Mouse (Mus musculus): ENCODE data around the gene Lamtor3. TPM values are rescaled to one million over a fixed set of nuclear protein-coding genes. Genes with fewer than 3 reads are reported as not detected.
A peak's percentile ranks its signal among the peaks of the same experiment; 100 is the strongest.

Lamtor3 gene
- polyA plus RNA-seq (2014; fragmentation: Nextera tagmentation; extraction: Ambion mirVana) = 114 and 117 TPM in 2 replicates

DNA sequence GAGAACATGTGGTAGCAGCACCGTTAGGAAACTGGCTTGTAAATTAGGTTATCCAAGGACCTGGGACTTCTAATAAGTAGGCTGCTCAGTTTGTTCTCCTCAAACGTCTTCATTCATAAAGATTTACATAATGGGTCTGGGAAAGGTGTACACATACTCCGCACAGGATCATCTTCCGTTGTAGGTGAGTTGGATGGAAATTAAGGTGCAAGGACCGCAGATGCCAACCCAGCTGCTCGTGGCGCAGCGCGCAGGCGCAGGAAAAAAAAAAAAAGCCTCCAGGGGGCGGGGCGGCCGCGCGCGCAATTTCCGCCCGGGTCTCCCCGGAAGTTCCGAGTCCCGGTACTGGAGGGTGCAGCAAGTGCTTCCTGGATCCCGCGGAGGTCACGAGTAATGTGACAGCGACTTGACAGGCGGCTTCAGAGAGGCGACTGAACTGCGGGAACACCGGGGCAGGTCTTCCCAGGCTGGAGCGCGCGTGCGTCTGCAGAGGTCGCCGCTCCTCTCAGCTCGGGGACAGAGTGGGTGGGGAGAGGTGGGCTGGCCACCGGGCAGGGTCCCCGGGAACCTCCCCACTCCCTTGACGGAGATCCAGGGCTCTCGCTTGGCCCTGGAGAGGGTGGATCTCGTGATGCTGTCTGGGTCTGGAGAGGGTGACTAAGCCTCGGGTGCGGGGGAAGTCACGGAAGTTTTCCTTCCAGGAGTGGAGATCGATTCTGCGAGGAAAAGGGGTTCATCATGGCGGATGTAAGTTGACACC is at the start of gene Lamtor3:
TSS of gene Lamtor3 (plus strand) at position 335 of the 760 bp plus-strand sequence.
- Histone ChIP-seq H3K27me3 (ENCODE audit: control insufficient read depth, insufficient read depth, low read length) (no peaks in the 10 kb centered on the region), H3K4me2 (ENCODE audit: low read depth, low read length) (peak within 1 kb of the TSS; percentile 57), H3K36me3 (replicated peaks; ENCODE audit: control insufficient read depth, insufficient read depth, low read depth, low read length) (no peaks in the 10 kb centered on the region), H3K9me3 (replicated peaks; ENCODE audit: control insufficient read depth, low read length) (no peaks in the 10 kb centered on the region), H3K4me1 (ENCODE audit: control insufficient read depth, insufficient read depth, low read length) (no peaks in the 10 kb centered on the region), H3K4me3 (ENCODE audit: low read depth, low read length) (peak within 1 kb of the TSS; percentile 84), H3K9ac (replicated peaks; ENCODE audit: low read length) (peak within 1 kb of the TSS; percentile 73), H3K27ac (replicated peaks; ENCODE audit: low read depth, low read length) (peak within 1 kb of the TSS; percentile 60)
- DNase-seq (ENCODE audit: low spot score) (peak; percentile 81), ATAC-seq (replicated peaks; ENCODE audit: insufficient number of reproducible peaks, low FRiP score, low TSS enrichment, low read depth) (peak; percentile 88)
- under 1% methylated on average over 47 of the region's 47 CpGs for WGBS

DNA sequence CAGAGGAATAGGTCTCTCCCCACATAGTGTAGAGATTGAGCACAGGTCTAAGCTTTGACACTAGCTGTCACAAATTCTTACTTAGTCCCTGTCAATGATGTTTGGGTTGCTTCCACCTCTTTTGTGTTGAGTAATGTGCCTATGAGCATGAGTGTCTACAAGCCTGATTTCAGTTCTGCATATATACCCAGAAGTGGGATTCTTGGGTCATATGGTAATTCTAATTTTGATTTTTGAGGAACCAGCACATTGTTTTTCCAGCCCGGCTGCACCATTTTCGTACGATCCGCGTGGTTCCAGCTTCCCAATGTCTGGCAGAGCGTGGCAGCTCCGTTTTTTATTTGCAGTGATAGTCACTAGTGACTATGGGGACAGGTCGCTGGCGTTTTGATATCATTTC is 48.9 kb upstream of the Lamtor3 start:
- no peak overlapping the region for H3K4me3 ChIP-seq (ENCODE audit: low read depth, low read length)
- ATAC-seq (replicated peaks; ENCODE audit: insufficient number of reproducible peaks, low FRiP score, low TSS enrichment, low read depth) = no peak
- H3K9ac ChIP-seq (replicated peaks; ENCODE audit: low read length) = no peak overlapping the region
- DNase-seq (ENCODE audit: low spot score) = no peak
- H3K36me3 ChIP-seq (replicated peaks; ENCODE audit: control insufficient read depth, insufficient read depth, low read depth, low read length) = no peaks in the 10 kb centered on the region
- no peaks in the 10 kb centered on the region for H3K27me3 ChIP-seq (ENCODE audit: control insufficient read depth, insufficient read depth, low read length)
- no peaks in the 10 kb centered on the region for H3K9me3 ChIP-seq (replicated peaks; ENCODE audit: control insufficient read depth, low read length)
- H3K27ac ChIP-seq (replicated peaks; ENCODE audit: low read depth, low read length) = no peak overlapping the region
- WGBS = 96% methylated on average over 9 of the region's 9 CpGs
- no peaks in the 10 kb centered on the region for H3K4me1 ChIP-seq (ENCODE audit: control insufficient read depth, insufficient read depth, low read length)
- no peak overlapping the region for H3K4me2 ChIP-seq (ENCODE audit: low read depth, low read length)

DNA sequence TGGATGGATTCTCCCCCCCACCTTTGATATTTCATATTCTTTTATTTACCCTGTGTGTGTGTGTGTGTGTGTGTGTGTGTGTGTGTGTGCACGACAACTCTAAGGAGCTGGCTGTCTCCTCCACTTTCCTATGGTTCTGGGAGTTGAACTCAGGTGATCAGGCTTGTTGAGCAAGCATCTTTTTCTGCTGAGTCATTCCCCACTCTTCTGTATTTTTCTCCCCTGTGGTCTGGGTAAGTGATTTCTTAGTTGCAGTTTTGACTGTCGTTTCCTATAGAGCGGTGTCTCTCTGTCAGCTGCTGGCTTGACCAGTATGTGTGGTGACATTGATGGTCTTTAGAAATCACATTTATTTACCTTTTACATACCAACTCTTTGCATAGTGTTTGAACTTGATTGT is 39.0 kb upstream of the Lamtor3 start:
- Histone ChIP-seq H3K4me1 (ENCODE audit: control insufficient read depth, insufficient read depth, low read length) (no peaks in the 10 kb centered on the region), H3K4me2 (ENCODE audit: low read depth, low read length) (no peak overlapping the region), H3K36me3 (replicated peaks; ENCODE audit: control insufficient read depth, insufficient read depth, low read depth, low read length) (no peaks in the 10 kb centered on the region), H3K27me3 (ENCODE audit: control insufficient read depth, insufficient read depth, low read length) (no peaks in the 10 kb centered on the region), H3K9me3 (replicated peaks; ENCODE audit: control insufficient read depth, low read length) (no peaks in the 10 kb centered on the region), H3K4me3 (ENCODE audit: low read depth, low read length) (no peak overlapping the region), H3K9ac (replicated peaks; ENCODE audit: low read length) (no peak overlapping the region), H3K27ac (replicated peaks; ENCODE audit: low read depth, low read length) (no peak overlapping the region)
- ATAC-seq (replicated peaks; ENCODE audit: insufficient number of reproducible peaks, low FRiP score, low TSS enrichment, low read depth) (no peak), DNase-seq (ENCODE audit: low spot score) (no peak)
- 90% methylated on average over 3 of the region's 3 CpGs for WGBS

DNA sequence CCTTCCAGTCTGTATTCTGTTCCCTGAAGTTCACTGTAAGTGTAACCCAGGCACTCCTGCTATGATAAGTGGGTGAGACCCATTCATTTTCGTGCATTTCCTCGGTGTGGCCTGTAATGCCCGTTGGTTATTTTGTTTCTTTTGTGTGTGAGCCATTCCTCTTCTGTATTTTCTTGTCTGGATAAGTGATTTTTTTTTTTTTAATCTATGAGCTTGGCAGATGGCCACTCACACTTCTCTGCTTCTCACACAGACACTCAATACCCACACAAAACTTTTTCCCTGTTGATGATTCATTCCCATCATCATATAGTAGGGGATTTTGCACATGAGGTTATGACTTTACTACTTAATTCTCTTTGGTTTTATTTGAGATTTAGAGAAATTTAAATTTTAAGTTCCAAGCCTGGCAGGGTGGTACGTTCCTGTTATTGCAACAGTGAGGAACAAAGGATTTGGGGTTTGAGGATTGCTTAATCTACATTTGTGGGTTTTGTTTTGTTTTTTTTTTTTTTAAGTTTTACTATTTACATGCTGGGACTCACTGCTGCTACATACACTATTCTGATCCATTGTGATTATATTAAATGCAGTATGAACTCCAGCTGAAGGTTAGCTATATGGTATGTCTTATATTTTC is 38.1 kb upstream of the Lamtor3 start:
- WGBS = 88% methylated on average over 4 of the region's 4 CpGs
- H3K4me1 ChIP-seq (ENCODE audit: control insufficient read depth, insufficient read depth, low read length) = no peaks in the 10 kb centered on the region
- H3K27ac ChIP-seq (replicated peaks; ENCODE audit: low read depth, low read length) = no peak overlapping the region
- ATAC-seq (replicated peaks; ENCODE audit: insufficient number of reproducible peaks, low FRiP score, low TSS enrichment, low read depth) = no peak
- no peak overlapping the region for H3K9ac ChIP-seq (replicated peaks; ENCODE audit: low read length)
- no peak for DNase-seq (ENCODE audit: low spot score)
- no peaks in the 10 kb centered on the region for H3K36me3 ChIP-seq (replicated peaks; ENCODE audit: control insufficient read depth, insufficient read depth, low read depth, low read length)
- H3K4me3 ChIP-seq (ENCODE audit: low read depth, low read length) = no peak overlapping the region
- no peaks in the 10 kb centered on the region for H3K9me3 ChIP-seq (replicated peaks; ENCODE audit: control insufficient read depth, low read length)
- H3K4me2 ChIP-seq (ENCODE audit: low read depth, low read length) = no peak overlapping the region
- no peaks in the 10 kb centered on the region for H3K27me3 ChIP-seq (ENCODE audit: control insufficient read depth, insufficient read depth, low read length)

DNA sequence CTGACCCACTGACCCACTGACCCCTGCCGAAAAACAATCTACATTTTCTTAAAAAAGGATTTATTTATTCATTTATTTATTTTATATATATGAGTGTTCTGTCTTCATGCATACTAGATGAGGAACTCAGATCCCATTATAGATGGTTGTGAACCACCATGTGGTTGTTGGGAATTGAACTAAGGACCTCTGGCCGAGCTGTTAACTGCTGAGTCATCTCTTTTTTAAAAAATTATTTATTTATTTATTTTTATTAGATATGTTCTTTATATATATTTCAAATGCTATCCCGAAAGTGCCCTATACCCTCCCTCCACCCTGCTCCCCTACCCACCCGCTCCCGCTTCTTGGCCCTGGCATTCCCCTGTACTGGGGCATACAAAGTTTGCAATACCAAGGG is 37.2 kb upstream of the Lamtor3 start:
- 97% methylated on average over 5 of the region's 5 CpGs for WGBS
- no peak overlapping the region for H3K9ac ChIP-seq (replicated peaks; ENCODE audit: low read length)
- H3K27me3 ChIP-seq (ENCODE audit: control insufficient read depth, insufficient read depth, low read length) = no peaks in the 10 kb centered on the region
- H3K4me3 ChIP-seq (ENCODE audit: low read depth, low read length) = no peak overlapping the region
- no peaks in the 10 kb centered on the region for H3K4me1 ChIP-seq (ENCODE audit: control insufficient read depth, insufficient read depth, low read length)
- no peaks in the 10 kb centered on the region for H3K36me3 ChIP-seq (replicated peaks; ENCODE audit: control insufficient read depth, insufficient read depth, low read depth, low read length)
- no peak for ATAC-seq (replicated peaks; ENCODE audit: insufficient number of reproducible peaks, low FRiP score, low TSS enrichment, low read depth)
- DNase-seq (ENCODE audit: low spot score) = no peak
- H3K27ac ChIP-seq (replicated peaks; ENCODE audit: low read depth, low read length) = no peak overlapping the region
- no peak overlapping the region for H3K4me2 ChIP-seq (ENCODE audit: low read depth, low read length)
- no peaks in the 10 kb centered on the region for H3K9me3 ChIP-seq (replicated peaks; ENCODE audit: control insufficient read depth, low read length)

DNA sequence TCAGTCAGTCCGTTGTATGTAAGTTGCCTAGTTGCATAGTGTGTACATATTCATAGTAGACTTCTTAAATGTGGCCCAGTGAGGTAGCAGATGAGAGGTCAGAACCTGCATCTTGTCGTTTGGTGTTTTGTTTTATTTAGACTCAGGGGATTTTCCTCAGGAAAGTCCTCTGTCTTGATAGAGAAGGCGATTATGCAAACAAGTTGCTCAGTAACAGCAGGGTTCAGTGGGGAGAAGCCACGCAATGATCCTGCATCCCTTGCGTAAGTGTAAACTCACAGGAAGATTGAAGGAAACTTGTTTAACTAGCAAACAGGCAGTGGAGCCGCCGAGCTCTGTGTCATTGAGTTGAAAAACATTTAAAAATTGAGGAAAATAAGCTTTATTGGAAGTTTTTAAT is 30.3 kb upstream of the Lamtor3 start:
- no peaks in the 10 kb centered on the region for H3K4me1 ChIP-seq (ENCODE audit: control insufficient read depth, insufficient read depth, low read length)
- 74% methylated on average over 7 of the region's 7 CpGs for WGBS
- H3K4me2 ChIP-seq (ENCODE audit: low read depth, low read length) = no peak overlapping the region
- H3K4me3 ChIP-seq (ENCODE audit: low read depth, low read length) = no peak overlapping the region
- H3K9me3 ChIP-seq (replicated peaks; ENCODE audit: control insufficient read depth, low read length) = no peaks in the 10 kb centered on the region
- H3K36me3 ChIP-seq (replicated peaks; ENCODE audit: control insufficient read depth, insufficient read depth, low read depth, low read length) = no peaks in the 10 kb centered on the region; the same call in 1 of the 2 replicates
- H3K27ac ChIP-seq (replicated peaks; ENCODE audit: low read depth, low read length) = no peak overlapping the region
- no peak overlapping the region for H3K9ac ChIP-seq (replicated peaks; ENCODE audit: low read length)
- H3K27me3 ChIP-seq (ENCODE audit: control insufficient read depth, insufficient read depth, low read length) = no peaks in the 10 kb centered on the region
- no peak for DNase-seq (ENCODE audit: low spot score)
- ATAC-seq (replicated peaks; ENCODE audit: insufficient number of reproducible peaks, low FRiP score, low TSS enrichment, low read depth) = no peak

DNA sequence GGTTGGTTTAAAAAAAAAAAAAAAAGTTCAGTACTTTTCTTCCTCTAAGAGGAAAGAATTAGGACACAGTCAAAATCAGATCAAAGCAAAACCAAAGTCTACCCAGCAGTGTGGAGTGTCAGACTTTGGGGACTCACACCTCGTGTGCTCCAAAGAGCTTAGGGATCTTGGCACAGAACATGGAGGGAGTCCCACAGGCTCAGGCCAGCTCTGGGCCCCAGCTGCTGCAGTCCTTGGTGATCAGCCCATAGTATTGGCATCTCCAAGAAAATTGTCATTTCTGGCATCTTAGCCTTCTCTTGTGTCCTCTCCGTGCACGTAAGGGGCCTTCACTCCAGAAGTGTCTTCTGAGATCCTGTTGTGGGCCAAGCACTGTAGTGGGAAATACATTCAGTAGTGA is 27.2 kb upstream of the Lamtor3 start:
- Histone ChIP-seq H3K36me3 (replicated peaks; ENCODE audit: control insufficient read depth, insufficient read depth, low read depth, low read length) (no peaks in the 10 kb centered on the region; the same call in 1 of the 2 replicates), H3K9ac (replicated peaks; ENCODE audit: low read length) (no peak overlapping the region), H3K9me3 (replicated peaks; ENCODE audit: control insufficient read depth, low read length) (no peaks in the 10 kb centered on the region), H3K4me3 (ENCODE audit: low read depth, low read length) (no peak overlapping the region), H3K4me2 (ENCODE audit: low read depth, low read length) (no peak overlapping the region), H3K27me3 (ENCODE audit: control insufficient read depth, insufficient read depth, low read length) (no peaks in the 10 kb centered on the region), H3K27ac (replicated peaks; ENCODE audit: low read depth, low read length) (no peak overlapping the region), H3K4me1 (ENCODE audit: control insufficient read depth, insufficient read depth, low read length) (no peaks in the 10 kb centered on the region)
- 83% methylated on average over 3 of the region's 3 CpGs for WGBS
- no peak for DNase-seq (ENCODE audit: low spot score)
- no peak for ATAC-seq (replicated peaks; ENCODE audit: insufficient number of reproducible peaks, low FRiP score, low TSS enrichment, low read depth)

DNA sequence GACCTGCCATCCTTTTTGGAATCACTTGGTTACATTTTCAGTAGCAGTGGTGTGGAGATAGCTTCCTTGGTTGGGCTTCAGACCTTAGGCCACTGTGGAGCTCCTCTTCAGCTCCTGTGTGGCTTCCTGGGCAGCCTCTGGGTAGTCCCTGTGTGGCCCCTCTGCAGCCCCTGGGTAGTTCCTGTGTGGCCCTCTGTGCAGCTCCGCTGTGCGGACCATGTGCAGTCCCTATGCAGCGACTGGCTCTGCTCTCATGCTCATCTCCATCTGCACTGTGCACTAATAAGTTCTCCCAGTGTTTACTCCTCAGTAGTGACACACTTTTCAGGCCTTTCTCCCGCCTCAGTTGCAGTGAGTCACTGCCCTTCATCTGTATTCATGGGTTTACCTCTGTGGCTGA is 26.2 kb upstream of the Lamtor3 start:
- no peak overlapping the region for H3K27ac ChIP-seq (replicated peaks; ENCODE audit: low read depth, low read length)
- DNase-seq (ENCODE audit: low spot score) = no peak
- H3K36me3 ChIP-seq (replicated peaks; ENCODE audit: control insufficient read depth, insufficient read depth, low read depth, low read length) = no peaks in the 10 kb centered on the region; the same call in 1 of the 2 replicates
- no peak overlapping the region for H3K4me2 ChIP-seq (ENCODE audit: low read depth, low read length)
- H3K4me1 ChIP-seq (ENCODE audit: control insufficient read depth, insufficient read depth, low read length) = no peaks in the 10 kb centered on the region
- no peak for ATAC-seq (replicated peaks; ENCODE audit: insufficient number of reproducible peaks, low FRiP score, low TSS enrichment, low read depth)
- H3K27me3 ChIP-seq (ENCODE audit: control insufficient read depth, insufficient read depth, low read length) = no peaks in the 10 kb centered on the region
- 95% methylated on average over 4 of the region's 4 CpGs for WGBS
- H3K9ac ChIP-seq (replicated peaks; ENCODE audit: low read length) = no peak overlapping the region
- no peaks in the 10 kb centered on the region for H3K9me3 ChIP-seq (replicated peaks; ENCODE audit: control insufficient read depth, low read length)
- H3K4me3 ChIP-seq (ENCODE audit: low read depth, low read length) = no peak overlapping the region
